Mouse (Mus musculus) kidney, embryonic 15.5 days (tissue): ENCODE data around the gene Alox5ap. TPM values are rescaled to one million over a fixed set of nuclear protein-coding genes. Genes with fewer than 3 reads are reported as not detected.

Source experiments
- ATAC-seq: fragments of 200-750 bp; cut with Nextera tagmentation; replicated peaks from 2 replicates; pipeline ENCODE4 v1.8.0; 2017; ENCODE audit warnings: moderate TSS enrichment; ENCODE audit not compliant: low FRiP score
- H3K27ac ChIP-seq: fragments of 300-500 bp; sonication (generic); 2 replicates; pipeline ENCODE4 v1.5.1; 2015; ENCODE audit warnings: mild to moderate bottlenecking, inconsistent platforms
- H3K27me3 ChIP-seq: fragments of 300-500 bp; sonication (generic); 2 replicates; pipeline ENCODE4 v1.6.1; 2015; ENCODE audit warnings: inconsistent platforms
- H3K36me3 ChIP-seq: fragments of 300-500 bp; sonication (generic); 2 replicates; pipeline ENCODE4 v1.6.1; 2015; ENCODE audit warnings: inconsistent platforms
- H3K4me1 ChIP-seq: fragments of 300-500 bp; sonication (generic); 2 replicates; pipeline ENCODE4 v1.6.1; 2015; ENCODE audit warnings: inconsistent platforms
- H3K4me2 ChIP-seq: fragments of 300-500 bp; sonication (generic); 2 replicates; pipeline ENCODE4 v1.6.1; 2015; ENCODE audit warnings: moderate library complexity, mild to moderate bottlenecking, inconsistent platforms
- H3K4me3 ChIP-seq: fragments of 300-500 bp; sonication (generic); replicated peaks from 2 replicates; pipeline ENCODE4 v1.5.1; 2015; ENCODE audit warnings: mild to moderate bottlenecking, inconsistent platforms
- H3K9ac ChIP-seq: fragments of 300-500 bp; sonication (generic); 2 replicates; pipeline ENCODE4 v1.6.1; 2015; ENCODE audit warnings: mild to moderate bottlenecking, inconsistent platforms
- H3K9me3 ChIP-seq: fragments of 300-500 bp; sonication (generic); replicated peaks from 2 replicates; pipeline ENCODE4 v1.6.1; 2016; ENCODE audit warnings: inconsistent platforms
- WGBS: fragments of 180-500 bp; shearing (Covaris S2); methylation state at CpG from one replicate; pipeline ENCODE4 v1.1.7; 2015; ENCODE audit warnings: mixed read lengths; 5-methylcytosine and 5-hydroxymethylcytosine counted together
- polyA plus RNA-seq: library from polyadenylated mRNA; unstranded; fragments of >200 nt; fragmentation: Nextera tagmentation; extraction: Ambion mirVana; gene quantifications from 2 replicates; pipeline ENCODE4 v1.2.1, GENCODE M21; 2015

The Alox5ap gene
- polyA plus RNA-seq = 12.4 and 13.3 TPM in 2 replicates

DNA sequence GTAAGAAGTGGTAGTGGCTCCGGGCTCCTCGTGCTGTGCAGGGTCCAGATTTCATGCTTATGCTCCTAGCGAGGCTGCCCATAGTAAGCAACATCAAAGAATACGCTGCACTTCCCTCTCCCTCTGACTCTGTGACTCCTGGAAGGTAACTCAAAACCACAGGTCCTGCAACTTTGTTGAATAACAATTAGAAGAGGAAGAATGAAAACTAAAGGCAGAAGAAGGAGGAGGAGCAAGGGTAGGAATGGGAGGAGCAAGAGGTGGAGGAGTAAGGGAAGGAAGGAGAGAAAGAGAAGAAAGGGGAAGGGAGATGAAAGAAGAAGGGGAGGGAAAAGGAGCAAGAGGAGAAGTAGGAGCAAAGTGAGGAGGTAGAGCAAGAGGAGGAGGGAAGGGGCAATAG lies at the start of gene Alox5ap:
Alox5ap (plus strand) TSS at position 363 of the 400 bp plus-strand sequence.
- H3K9me3 ChIP-seq = 0 out of 2 replicates have a peak, but pooled peaks cover 2% of the 10 kb centered on the region
- no peak within 1 kb of the TSS for H3K4me3 ChIP-seq
- 38% methylated on average over 4 of the region's 4 CpGs for WGBS
- no peak for ATAC-seq
- no peaks in the 10 kb centered on the region for H3K36me3 ChIP-seq
- H3K4me1 ChIP-seq = peaks cover 16% of the 10 kb centered on the region
- no peak within 1 kb of the TSS for H3K27ac ChIP-seq
- no peak within 1 kb of the TSS for H3K4me2 ChIP-seq
- H3K27me3 ChIP-seq = no peaks in the 10 kb centered on the region
- no peak within 1 kb of the TSS for H3K9ac ChIP-seq

DNA sequence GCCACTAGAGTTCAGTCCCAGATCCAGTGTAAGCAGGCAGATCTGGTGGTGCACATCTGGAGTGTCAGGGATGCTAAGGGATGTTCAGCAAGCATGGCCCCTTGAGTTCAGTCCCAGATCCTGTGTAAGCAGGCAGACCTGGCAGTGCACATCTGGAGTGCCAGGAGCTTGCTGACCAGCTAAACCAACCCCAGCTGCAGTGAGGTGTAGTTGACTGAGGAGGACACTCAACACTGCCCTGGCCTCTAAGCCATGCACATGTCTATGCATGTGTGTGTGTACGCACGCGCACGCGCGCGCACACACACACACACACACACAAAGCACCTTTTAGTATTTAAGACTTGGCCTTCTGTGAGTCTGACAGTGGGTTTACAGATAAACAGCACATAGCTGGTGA lies 49.0 kb upstream of the Alox5ap start:
- WGBS = 97% methylated on average over 7 of the region's 7 CpGs
- no peak overlapping the region for H3K4me3 ChIP-seq
- H3K36me3 ChIP-seq = peaks cover 72% of the 10 kb centered on the region
- no peak overlapping the region for H3K4me2 ChIP-seq
- no peaks in the 10 kb centered on the region for H3K9me3 ChIP-seq
- H3K27ac ChIP-seq = no peak overlapping the region
- no peak for ATAC-seq
- no peaks in the 10 kb centered on the region for H3K27me3 ChIP-seq
- no peak overlapping the region for H3K9ac ChIP-seq
- 0 out of 2 replicates have a peak, but pooled peaks cover 4% of the 10 kb centered on the region for H3K4me1 ChIP-seq

GRCm38 (mm10) chr5:149217524-149218357 lies 46.8 kb upstream of the Alox5ap start:
- peaks cover 50% of the 10 kb centered on the region for H3K36me3 ChIP-seq
- no peaks in the 10 kb centered on the region for H3K27me3 ChIP-seq
- H3K4me3 ChIP-seq = no peak overlapping the region
- no peak for ATAC-seq
- H3K27ac ChIP-seq = no peak overlapping the region
- no peak overlapping the region for H3K9ac ChIP-seq
- WGBS = 85% methylated on average over 6 of the region's 6 CpGs
- no peaks in the 10 kb centered on the region for H3K4me1 ChIP-seq
- H3K9me3 ChIP-seq = no peaks in the 10 kb centered on the region
- no peak overlapping the region for H3K4me2 ChIP-seq

- Histone ChIP-seq H3K4me1 (peaks cover 8% of the 10 kb centered on the region), H3K27ac (no peak overlapping the region), H3K4me2 (no peak overlapping the region), H3K36me3 (peaks cover 32% of the 10 kb centered on the region), H3K4me3 (no peak overlapping the region), H3K27me3 (no peaks in the 10 kb centered on the region), H3K9me3 (no peaks in the 10 kb centered on the region), H3K9ac (no peak overlapping the region)
- 85% methylated on average over 3 of the region's 3 CpGs for WGBS
- ATAC-seq = no peak
Measured at GRCm38 (mm10) chr5:149219493-149219892, 45.1 kb upstream of the Alox5ap start.

DNA sequence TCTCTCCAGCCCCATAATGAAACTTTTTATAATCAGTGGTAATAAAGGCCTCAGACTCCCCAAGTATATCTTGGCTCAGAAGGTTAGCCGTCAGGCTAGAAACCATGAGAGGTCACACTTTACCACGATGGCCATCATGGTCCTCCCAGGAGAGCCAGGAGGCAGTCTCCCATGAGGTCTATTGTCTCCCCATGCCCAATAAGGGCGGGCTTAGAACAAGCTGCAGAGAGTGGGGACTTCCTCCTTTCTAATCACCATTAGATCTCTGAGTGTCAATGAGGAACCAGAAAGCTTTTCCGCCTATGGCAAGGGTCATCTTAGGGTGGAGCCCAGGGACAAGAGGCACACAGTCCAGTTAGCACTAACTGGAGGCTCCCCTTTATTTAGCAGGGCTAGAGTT lies 43.2 kb upstream of the Alox5ap start:
- Histone ChIP-seq H3K4me2 (no peak overlapping the region), H3K4me1 (peaks cover 14% of the 10 kb centered on the region), H3K9me3 (no peaks in the 10 kb centered on the region), H3K27ac (no peak overlapping the region), H3K27me3 (no peaks in the 10 kb centered on the region), H3K36me3 (peaks cover 14% of the 10 kb centered on the region), H3K4me3 (no peak overlapping the region), H3K9ac (no peak overlapping the region)
- ATAC-seq = no peak
- WGBS = 80% methylated on average over 4 of the region's 4 CpGs

GRCm38 (mm10) chr5:149224666-149225065 lies 39.9 kb upstream of the Alox5ap start:
- no peaks in the 10 kb centered on the region for H3K9me3 ChIP-seq
- ATAC-seq = no peak
- H3K4me2 ChIP-seq = 0 out of 2 replicates have a peak overlapping the region, but pooled peaks have one; percentile 13
- H3K27me3 ChIP-seq = no peaks in the 10 kb centered on the region
- no peak overlapping the region for H3K9ac ChIP-seq
- no peak overlapping the region for H3K4me3 ChIP-seq
- H3K4me1 ChIP-seq = peaks cover 21% of the 10 kb centered on the region
- H3K27ac ChIP-seq = no peak overlapping the region
- no peaks in the 10 kb centered on the region for H3K36me3 ChIP-seq
- 11% methylated on average over 7 of the region's 7 CpGs for WGBS

DNA sequence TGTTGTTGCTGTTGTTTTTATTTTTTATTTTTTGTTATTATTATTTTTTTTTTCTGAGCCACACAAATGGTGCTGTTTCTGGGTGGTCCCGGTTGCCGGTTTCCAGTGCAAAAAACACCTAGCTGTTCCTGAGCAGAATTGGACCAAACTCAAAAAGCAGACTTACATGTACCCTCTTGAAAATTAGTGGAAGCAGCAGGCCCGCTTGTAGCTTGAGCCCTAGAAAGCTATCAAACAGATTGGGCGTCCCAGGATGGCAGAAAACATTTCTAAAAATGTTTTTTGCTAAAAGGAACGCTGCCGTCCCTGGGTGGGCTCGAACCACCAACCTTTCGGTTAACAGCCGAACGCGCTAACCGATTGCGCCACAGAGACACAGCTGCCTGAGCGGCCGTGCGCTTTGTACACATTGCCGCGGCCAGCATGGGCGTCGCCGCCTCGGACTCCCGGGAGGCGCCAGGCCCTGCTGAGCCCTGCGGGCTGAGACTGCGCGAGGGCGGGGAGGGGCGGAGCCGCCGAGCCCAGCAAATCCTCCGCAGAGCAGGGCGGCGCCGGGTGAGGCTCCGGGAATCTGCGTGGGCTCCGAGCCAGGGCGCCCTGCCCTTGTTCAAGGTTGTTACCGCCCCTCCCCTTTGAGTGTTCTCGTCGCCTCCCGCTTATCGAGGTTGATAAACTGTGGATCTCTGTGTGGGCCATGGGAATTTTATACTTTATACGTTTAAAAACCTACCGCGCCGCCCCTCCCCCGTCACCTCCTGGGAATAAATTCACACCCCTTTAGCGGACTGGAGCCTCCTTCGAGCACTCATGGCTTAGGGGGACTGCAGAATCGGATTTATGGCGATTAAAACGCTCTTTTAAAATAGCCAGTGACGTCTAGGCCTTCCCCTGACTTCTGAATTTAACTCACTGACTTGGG lies 35.6 kb upstream of the Alox5ap start:
- 3% methylated on average over 55 of the region's 55 CpGs for WGBS

GRCm38 (mm10) chr5:149229619-149230339 lies 34.8 kb upstream of the Alox5ap start:
- WGBS = 75% methylated on average over 18 of the region's 18 CpGs
- Histone ChIP-seq H3K27me3 (no peaks in the 10 kb centered on the region), H3K9me3 (no peaks in the 10 kb centered on the region), H3K36me3 (no peaks in the 10 kb centered on the region), H3K4me1 (peaks cover 11% of the 10 kb centered on the region), H3K4me2 (peak overlapping the region; percentile 55), H3K4me3 (peak overlapping the region; percentile 60), H3K9ac (peak overlapping the region; percentile 39; the same call in 1 of the 2 replicates), H3K27ac (peak overlapping the region; percentile 94)
- peak; percentile 16; the same call in 1 of the 2 replicates for ATAC-seq

More for the DNA sequence above, 35.6 kb upstream of the Alox5ap start:
- Histone ChIP-seq H3K9me3 (no peaks in the 10 kb centered on the region), H3K4me2 (peak overlapping the region; percentile 56), H3K4me3 (peak overlapping the region; percentile 60), H3K27me3 (no peaks in the 10 kb centered on the region), H3K4me1 (peaks cover 19% of the 10 kb centered on the region), H3K9ac (peak overlapping the region; percentile 39; the same call in 1 of the 2 replicates), H3K27ac (peak overlapping the region; percentile 94), H3K36me3 (no peaks in the 10 kb centered on the region)
- ATAC-seq = peak; percentile 99

DNA sequence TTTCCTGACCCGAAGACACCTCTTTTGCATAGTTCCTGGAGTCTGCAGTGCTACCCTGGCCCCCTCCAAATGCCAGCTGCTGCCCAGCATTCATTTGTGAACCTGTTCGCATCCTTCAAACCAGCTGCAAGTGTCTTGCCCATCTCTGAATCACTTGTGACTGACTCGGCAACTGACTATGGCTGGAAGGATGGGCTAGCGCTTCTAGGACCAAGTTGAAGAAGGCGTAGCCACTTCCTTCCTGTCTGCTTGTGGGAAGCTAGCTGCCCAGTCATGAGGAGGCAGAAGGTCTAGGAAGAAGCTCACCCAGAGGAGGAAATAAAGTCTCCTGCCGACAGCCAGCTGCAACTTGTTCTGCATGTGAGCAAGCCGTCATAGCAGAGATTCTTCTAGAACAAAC lies 29.6 kb upstream of the Alox5ap start:
- 80% methylated on average over 7 of the region's 7 CpGs for WGBS
- Histone ChIP-seq H3K27me3 (no peaks in the 10 kb centered on the region), H3K36me3 (no peaks in the 10 kb centered on the region), H3K4me3 (no peak overlapping the region), H3K9me3 (no peaks in the 10 kb centered on the region), H3K9ac (no peak overlapping the region), H3K4me2 (no peak overlapping the region), H3K27ac (no peak overlapping the region), H3K4me1 (no peaks in the 10 kb centered on the region)
- ATAC-seq = no peak

DNA sequence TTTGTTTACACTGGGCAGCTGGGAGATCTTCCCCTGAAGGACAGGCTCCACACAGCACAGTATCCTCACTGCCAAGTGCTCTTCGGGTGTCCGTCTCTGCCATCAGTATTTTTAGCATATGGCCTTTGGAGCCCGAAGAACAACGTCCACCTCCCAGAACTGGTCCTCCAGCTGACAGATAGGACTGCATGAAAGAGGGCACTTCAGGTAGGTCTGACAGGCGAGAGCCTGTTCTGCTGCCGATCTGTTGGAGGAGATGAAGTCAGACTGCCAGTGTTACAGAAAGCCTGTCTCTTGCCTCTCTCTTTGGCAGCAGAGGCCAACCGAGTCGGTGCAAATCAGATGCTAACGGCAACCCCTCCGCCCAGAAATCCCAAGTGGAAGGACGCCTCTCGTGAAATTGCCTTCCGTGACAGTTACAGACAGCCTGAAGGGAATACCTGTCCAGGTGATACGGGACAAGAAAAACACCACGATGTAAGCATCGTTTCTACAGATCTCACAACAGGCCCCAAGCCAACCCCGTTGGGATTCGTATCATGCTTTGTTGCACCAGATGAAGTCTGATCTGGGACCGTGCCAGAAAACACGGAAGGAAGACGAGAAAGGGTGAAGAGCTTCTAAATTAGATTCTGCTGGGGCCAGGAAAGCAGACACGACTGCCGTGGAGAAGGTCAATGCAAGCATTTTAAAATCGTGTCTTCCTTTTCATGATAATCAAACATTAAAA lies 27.2 kb upstream of the Alox5ap start:
- Histone ChIP-seq H3K9me3 (no peaks in the 10 kb centered on the region; the same call in 1 of the 2 replicates), H3K4me3 (no peak overlapping the region), H3K36me3 (no peaks in the 10 kb centered on the region), H3K27me3 (no peaks in the 10 kb centered on the region), H3K9ac (no peak overlapping the region), H3K27ac (no peak overlapping the region), H3K4me1 (no peaks in the 10 kb centered on the region), H3K4me2 (no peak overlapping the region)
- WGBS = 84% methylated on average over 24 of the region's 24 CpGs
- no peak for ATAC-seq

- H3K4me3 ChIP-seq = no peak overlapping the region
- H3K9me3 ChIP-seq = no peaks in the 10 kb centered on the region; the same call in 1 of the 2 replicates
- no peak overlapping the region for H3K4me2 ChIP-seq
- no peaks in the 10 kb centered on the region for H3K36me3 ChIP-seq
- ATAC-seq = no peak
- H3K27me3 ChIP-seq = no peaks in the 10 kb centered on the region
- H3K4me1 ChIP-seq = peaks cover 13% of the 10 kb centered on the region
- WGBS = 92% methylated on average over 5 of the region's 5 CpGs
- H3K27ac ChIP-seq = no peak overlapping the region
- H3K9ac ChIP-seq = no peak overlapping the region
Measured at GRCm38 (mm10) chr5:149242467-149242866, 22.1 kb upstream of the Alox5ap start.
